Mouse (Mus musculus) erythroid progenitor cell, adult 5-6 weeks (primary cell): ENCODE data around the gene Cdkn2b. TPM values are rescaled to one million over a fixed set of nuclear protein-coding genes. Genes with fewer than 3 reads are reported as not detected.

Experiments
- ATAC-seq: replicated peaks from 2 replicates; pipeline ENCODE4 v1.8.0; 2016; ENCODE audit warnings: moderate number of reproducible peaks, mild to moderate bottlenecking, moderate TSS enrichment, inconsistent platforms; ENCODE audit not compliant: poor library complexity, low FRiP score, severe bottlenecking
- total RNA-seq, 2 experiments: library from RNA; stranded (forward) in 1 of 2; stranded (reverse) in 1 of 2; fragments of 150-400 nt in 1 of 2; fragments of 186-747, 209-891 nt in 1 of 2; gene quantifications; 2 replicates each; pipeline versions ENCODE4 v1.2.3 to v1.2.4; 2015 to 2017; ENCODE audit warnings: low replicate concordance in 2 of 2

Gene Cdkn2b
- total RNA-seq, 2 experiments from 2014 or later: not detected

DNA sequence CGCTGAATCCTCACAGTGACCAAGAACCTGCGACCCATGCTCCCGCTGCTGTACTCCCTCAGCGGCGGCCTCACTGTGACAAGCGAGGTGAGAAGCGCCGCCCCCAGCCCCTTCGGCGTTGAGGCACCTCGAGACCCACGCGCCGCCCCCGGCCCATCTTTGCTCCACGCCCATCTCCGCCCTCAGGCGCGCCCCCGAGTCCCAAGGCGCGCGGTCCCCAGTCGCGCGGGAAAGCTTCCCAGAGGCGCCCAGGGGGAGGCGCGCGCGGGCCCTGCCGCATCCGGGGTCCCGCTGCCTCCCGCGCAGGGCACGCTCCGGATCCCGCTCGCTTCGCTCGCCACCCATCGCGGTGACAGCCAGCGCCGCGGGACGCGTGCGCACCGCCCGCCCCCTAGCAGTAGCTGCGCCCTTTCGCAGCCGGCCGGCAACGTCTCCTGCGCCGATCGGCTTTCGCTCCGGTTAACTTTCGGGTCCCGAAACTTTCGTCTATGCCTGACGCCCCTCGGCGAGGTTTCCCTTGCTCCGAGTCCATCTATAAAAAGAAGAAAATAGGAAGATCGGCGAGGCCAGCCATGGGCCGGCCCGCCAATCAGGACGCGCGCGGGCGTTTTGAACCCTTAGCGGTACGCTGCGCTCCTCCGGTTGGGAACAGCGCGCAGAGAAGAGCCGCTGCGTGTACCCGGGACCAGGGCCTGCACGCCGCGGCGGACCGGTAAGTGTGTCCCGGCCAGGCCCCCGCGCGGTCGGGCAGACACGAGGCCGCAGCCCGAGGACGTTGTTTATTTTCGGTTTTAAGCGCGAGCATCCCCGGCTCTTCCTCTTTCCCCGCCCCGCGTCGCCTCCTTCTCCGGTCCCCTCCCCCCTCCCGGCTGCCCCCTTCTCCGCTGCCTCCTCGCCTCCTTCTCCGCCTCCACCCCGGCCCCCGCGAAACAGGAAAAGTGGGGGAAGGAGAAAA, 16.1 kb downstream of the Cdkn2b start, which contains the start of gene Cdkn2a:
Gene Cdkn2a, minus strand, starts transcription at position 168 of the 955 bp plus-strand sequence.
- ATAC-seq: no peak

DNA sequence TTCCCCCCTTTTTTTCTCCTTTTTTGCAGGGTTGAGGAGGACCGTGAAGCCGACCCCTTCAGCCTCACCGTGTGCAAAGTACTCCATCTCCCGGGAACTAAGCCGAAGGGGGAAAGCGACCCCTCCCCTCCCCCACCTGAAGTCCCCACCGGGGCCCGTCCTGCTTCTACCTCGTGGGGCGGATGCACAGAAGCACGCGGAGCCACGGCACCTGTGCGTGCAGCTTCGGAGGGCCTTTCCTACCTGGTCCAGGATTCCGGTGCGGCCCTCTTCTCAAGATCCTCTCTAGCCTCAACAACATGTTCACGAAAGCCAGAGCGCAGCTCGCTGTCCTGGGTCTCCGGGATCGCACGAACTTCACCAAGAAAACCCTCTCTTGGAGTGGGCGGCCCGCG, 16.8 kb downstream of the Cdkn2b start:
- no peak for ATAC-seq

DNA sequence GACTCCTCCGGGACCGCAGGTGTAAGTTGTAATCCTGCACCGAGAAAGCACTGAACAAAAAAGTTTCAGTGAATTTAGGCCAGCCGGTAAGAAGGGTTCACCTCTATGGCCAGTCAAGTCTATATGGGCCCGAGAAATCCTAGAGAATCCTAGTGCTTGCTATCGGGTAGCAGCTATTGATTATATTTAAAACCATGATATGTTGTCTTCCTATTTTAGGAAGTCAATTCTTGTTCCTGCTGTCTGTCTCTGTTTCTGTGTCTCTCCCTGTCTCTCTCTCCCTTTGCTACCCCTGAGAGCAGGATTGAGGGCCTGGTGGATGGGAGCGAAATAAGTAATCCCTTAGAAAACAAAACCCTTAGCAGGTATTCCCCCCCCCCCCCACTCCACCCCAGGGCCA, 17.3 kb downstream of the Cdkn2b start:
- no peak for ATAC-seq

DNA sequence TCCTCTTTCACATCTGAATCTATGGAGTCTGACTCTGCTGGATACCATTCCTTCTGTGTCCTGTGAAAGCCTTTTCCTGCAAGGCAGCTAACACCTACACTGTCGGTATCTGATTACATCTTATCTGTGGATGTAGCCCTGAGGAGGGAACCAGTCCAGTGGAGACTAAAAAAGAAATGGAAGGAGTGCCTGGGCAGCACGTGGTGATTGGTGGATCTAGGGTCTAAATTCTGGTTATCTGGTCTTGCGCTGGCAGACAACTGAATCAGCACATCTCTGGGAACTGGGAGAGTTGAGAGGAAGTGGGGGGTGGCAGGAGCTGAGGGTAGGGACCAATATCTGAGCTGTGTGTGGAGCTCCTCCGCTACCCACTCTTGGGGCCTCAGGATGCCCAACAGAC, 21.8 kb downstream of the Cdkn2b start:
- ATAC-seq: no peak

DNA sequence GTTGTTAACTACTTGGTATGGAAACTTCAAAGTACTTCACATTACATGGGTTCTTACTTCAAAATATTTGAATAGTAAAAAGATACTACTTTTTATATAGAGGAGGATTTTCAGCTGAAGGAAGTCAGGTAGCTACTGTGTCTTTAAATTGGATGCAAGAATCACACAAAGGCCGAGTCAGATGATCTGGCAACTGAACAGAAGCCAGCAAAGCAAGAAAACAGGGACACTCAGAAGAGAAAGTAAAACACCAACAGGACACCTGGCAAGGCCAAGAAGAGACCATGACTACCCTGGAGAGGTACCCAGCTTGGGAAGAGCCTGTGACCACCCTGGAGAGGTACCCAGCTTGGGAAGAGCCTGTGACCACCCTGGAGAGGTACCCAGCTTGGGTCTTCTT, 24.3 kb downstream of the Cdkn2b start:
- no peak for ATAC-seq

DNA sequence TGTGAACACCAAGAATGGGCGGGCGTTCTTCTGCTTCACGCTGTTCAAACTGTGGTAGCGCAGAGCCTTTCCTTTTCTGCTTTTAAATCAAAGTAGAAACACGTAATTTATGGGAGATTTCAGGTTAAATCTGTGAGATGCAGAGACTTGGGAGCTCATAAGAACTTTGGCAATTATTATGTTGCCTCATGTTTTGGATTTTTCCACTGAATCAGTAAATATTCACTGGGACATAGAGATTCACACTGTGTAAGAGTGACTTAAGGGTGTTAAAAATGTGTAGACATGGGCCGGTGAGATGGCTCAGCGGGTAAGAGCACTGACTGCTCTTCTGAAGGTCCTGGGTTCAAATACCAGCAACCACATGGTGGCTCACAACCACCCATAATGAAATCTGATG, 25.2 kb downstream of the Cdkn2b start:
- no peak for ATAC-seq

DNA sequence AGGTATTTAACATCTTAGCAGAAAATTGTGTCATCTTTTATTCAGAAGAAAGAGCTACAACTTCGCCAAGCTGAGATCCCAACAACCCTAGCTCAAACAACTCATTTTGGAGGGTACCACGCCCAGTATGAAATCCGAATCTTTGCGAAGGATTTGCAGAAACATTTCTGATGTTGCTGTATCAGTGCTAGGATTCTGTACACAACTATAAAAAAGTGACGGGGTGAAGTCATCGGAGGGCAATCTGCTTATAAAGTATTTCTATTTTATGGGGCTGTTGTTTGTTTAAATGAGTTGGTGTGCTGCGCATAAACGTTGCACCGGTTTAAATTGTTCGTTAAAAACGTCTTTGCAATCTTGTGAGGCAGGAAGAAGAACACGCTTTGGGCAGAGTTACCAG, 28.2 kb downstream of the Cdkn2b start:
- ATAC-seq: no peak

DNA sequence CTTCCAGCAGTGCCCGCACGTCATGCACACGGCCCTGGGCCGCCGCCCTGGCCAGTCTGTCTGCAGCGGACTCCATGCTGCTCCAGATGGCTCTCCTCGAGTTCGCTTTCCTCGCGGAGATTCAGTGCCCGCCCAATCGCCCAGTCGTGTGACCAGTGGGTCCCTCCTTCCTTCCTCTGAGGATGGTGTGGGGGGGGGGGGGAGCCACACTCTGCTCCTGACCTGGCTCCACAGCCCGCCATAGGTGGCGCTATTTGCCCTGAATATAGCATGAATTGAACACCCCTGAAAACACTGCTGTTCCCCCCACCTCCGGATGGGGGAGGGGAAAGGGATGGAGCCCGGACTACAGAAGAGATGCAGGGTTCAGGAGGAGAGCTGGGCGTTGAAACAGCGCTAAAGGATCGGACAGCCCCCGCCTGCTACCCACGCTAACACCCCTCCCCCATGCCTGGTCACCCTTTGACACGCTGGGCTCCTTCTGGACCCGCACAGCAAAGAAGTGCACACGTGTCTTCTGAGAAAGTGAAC, 28.7 kb downstream of the Cdkn2b start:
- ATAC-seq: no peak

DNA sequence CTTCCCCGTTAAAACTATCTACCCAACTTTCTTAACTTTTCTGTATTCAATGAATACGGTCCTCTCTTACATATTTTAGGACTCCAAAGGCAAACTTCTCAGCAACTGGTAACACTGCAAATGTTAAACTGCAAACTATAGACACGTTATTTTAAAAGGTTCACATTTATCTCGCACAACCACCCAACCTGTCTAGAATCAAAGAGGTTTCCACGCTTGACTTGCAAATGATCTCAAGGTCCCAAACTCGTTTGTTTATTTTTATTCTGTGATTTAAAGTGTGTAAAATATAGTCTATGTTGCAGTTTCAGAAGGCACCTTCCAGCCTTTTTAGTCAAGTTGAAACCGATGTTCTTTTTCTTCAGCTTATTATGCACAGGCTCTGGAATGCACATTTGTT, 29.6 kb downstream of the Cdkn2b start:
- no peak for ATAC-seq

DNA sequence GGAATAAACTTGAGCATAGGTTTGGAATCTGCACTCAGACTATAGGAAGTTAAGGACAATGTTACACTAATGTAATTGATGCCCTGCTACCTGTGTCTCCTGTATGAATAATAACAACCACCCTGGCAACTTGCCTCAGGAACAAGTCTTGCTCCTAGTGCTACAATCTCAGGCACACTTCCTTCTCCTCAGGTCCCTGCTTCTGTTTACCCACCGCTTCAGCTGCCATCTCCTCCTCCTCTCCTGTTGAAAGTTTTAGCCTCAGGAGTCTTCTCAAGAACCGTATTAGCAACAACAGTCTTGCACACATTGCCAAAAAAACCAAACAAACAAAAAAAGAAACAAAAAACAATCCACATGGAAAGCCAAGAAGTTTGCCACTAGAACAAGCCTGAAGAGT, 31.2 kb downstream of the Cdkn2b start:
- no peak for ATAC-seq

DNA sequence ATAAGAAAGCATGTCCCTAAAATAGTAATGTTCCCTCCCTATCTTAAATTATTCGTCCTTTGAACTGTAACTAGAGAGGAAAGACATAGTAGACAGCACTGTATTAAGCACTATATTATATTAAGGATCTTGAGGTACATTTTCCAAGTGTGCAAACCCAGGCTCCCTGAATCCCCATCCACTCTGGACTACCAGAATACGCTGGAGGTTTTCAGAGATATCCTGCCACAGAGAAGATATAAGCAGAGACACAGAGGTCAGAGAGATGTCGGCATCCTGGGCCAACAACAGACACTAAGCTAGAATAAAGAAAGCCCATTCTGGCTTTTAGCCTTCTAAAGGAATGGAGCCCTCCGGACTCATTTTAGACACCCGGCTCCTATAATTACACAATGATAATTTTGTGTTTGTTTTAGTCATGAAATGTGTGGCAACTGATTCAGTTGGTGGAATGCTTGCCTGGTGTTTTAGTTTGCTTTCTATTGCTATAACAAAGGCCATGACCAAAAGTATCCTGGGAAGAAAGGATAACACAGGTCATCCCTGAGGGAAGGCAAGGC, 33.4 kb downstream of the Cdkn2b start:
- no peak for ATAC-seq

DNA sequence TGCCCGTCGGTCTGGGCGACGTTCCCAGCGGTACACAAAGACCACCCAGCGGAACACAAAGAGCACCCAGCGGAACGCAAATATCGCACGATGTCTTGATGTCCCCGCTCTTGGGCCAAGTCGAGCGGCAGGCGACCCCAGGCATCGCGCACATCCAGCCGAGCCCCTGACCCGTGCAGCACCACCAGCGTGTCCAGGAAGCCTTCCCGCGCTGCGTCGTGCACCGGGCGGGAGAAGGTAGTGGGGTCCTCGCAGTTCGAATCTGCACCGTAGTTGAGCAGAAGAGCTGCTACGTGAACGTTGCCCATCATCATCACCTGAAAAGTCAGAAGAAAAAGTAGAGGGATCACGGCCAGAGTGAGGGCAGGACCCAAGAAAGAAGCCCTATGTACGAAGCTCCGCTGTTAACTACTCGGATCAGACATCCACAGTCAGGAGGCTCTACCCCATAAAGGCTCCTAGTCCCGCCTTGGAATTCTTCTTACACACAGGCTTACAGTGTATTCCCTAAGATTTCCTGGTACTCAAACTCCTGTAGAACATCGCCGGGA, 34.1 kb downstream of the Cdkn2b start:
- ATAC-seq: no peak

DNA sequence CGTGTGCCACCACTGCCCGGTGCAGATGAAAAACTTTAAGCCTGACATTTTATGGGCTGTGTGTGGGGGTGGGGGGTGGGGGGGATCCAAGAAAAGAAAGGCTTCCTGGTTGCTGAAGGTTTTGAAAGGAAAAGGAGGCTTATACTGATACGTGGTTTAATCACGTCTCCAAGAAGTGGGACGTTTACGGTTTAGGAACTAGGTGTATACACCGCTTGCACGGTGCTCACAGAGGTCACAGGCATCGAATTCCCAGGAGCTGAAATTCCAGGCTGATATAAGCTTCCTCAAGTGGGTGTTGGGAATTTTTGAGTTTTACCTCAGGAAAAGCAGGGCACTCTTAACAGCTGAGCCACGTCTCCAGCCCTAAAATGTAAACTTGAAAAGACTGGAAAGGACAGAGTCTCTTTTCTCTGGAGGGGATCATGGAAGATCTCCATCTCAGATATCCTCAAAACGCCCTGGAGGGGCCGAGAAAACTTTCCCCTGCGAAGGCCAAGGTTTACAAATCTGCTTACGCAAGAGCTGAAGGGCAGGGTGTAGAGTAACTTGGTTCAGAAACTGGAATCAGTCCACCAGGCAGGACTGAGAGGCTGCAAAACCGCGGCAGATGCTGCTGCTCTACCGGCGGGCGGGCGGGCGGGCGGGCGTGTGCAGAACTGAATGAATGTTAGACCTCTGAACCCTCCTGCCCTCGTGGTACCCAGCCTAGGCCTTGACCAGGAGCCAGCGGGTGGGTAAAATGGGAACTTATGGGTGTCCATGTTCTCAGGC, 34.8 kb downstream of the Cdkn2b start:
- ATAC-seq: no peak

DNA sequence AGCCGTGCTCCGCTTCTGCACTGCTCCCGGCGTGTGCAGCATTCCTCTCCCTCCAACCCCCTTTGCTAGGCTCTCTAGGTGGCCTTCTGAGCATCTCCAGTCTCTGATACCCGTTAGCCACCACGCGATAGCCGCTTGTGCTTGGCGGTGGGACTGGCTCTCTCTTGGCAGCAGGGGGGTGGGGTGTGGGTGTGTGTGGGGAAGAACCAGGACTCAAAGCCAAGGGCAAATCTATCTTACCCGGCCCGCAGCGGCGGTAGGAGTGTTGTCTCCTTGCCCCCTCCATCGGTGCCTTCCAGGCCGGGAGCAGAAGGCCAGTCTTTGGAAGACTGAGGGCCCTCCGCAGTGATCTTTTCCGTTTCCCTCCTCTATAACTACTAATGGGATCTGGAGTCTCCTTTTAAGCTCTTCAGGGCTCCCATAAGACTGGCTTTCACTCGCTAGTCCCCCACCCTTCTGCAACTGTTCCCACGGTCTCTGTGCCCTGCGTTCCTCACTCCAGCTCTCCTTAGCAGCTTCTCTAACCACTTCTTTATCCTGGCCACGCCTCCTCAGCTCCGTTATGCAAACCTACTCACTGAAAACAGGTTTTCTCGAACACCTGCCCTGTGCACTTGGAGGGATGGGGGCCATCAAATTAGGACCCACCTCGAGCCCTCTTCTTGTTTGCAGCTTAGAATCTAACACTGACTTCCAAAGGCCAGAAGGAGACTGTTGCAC, 35.9 kb downstream of the Cdkn2b start:
- ATAC-seq: no peak

DNA sequence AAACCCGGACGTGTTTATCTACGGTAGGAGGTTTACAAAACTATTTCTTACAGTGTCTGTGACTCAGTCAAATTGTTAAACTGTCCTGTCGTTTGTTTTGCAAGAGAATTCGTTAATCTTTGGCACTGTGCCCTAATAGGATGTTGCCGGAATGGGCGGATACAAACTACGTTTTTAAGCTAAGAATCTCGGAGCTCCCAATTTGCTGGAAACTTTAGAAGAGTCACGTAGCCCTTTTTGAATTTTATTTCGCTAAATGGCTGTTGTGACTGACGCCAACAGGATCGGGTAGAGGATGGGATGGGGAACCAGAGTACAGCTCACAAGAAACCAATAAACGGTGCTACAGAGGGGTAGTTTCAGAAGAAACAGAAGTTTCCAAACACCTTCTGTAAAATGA, 36.8 kb downstream of the Cdkn2b start:
- ATAC-seq: no peak

DNA sequence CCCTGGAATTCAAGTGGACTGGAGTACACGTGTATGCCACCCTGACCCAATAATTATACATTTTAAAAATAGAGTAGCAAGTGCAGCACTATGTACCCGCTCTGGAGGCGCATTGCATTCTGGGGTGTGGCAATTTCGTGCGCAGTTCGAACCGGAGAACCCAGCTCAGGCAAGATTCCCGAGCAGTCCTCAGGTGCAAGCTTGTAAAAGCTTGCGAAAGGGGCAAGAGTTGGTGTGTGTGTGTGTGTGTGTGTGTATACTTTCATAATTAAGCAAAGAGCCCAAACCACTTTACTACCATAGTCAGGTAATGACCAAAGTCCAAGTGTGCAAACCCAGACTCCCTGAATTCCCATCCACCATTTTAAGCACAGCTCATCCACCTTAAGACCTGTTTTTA, 37.3 kb downstream of the Cdkn2b start:
- no peak for ATAC-seq

DNA sequence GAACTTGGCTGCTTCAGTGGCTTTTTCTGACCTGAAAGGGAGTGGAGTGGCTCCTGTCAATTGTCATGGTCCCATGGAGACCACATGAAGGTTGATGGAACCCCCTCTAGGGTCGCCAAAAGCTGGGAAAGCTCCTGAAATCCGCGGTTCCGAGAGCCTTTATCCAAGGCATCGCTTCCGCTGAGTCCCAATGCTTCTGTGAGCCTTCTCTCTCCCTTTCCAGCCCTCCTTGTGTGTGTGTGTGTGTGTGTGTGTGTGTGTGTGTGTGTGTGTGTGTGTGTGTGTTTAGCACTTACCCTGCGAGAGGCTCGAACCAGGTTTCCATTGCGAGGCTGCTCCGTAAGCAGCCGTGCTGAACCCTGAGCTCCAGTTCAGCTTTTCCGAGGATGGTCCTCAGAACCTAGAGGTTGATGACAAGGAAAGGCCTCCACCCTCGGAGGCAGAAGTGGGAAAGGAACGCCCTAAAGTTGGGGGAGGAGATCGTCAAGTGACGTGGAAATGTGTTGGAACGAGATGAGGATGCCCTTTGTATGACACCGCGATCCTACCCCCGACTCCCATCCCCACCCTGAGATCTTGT, 37.8 kb downstream of the Cdkn2b start:
- ATAC-seq: no peak

DNA sequence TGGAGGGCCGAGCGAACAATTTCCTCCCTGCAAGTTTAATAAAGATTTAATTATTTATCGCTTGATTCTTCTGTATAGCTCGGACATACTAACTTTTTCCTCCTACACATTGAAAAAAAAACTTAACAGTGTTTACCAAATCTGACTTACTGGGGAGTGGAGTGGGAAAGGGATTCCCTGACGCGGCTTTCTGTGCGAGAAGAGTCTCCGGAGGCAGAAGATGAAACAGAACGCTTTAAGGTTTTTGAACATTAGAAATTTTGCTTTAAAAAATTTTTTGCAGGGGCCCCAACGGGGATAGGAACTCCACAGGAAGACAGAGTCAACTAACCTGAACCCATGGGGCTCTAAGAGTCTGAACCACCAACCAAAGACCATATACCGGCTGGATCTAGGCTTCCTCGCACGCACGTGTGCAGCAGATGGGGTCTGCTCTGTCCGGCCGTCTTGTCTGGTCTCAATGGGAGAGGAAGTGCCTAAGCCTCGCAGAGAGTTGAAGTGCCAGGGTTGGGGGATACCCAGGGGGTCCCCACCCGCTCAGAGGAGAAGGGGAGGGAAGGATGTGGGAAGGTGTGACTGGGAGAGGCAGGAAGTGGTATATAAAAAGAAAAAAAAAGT, 38.6 kb downstream of the Cdkn2b start:
- ATAC-seq: no peak

DNA sequence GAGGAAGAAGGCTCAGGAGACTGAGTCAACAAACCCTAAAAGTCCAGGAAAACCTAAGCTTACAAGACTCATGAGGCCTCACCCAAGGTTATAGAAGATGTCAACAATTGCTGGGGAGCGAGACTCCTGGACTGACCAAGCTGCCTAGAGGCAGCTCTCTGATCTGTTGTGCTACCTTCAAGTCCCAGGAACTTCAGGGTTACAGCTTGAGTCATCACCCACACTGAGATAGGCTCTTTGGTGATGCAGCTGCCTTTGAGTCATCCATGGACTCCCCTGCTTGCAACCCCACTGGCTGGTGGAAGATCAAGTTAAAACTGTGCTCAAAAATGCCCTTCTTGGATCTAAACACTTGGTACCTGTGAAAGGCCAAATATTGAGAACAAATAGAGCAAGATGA, 53.1 kb downstream of the Cdkn2b start:
- ATAC-seq: no peak
